25 mouse cellular contexts compared by ENCODE assay signal in the genomic region with DNA sequence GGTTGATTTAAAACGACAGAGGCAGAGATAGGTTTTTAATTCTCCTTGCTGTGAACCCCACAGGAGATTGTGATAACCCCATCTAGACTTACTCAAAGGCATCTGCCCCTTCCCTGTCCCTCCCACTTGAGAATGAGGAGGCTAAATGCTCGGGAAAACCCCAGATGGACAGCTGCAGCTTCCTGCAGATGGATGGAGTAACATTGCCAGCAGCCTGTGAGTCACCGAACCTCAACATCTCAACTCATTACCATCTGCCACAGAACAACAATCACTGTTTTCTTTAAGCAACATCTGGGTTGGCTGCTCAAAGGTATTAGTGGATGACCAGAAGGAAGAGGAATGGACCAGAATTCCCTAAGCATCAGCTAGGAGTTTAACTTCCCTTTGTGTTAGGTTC. TPM values are rescaled to one million over a fixed set of nuclear protein-coding genes. Genes with fewer than 3 reads are reported as not detected.
DNase-seq lines count a peak whose midpoint lies in the region; ATAC-seq and TF ChIP-seq lines count a peak whose summit lies in the region.
"Had no signal": no experiment of that assay in that cellular context is flagged by ENCODE, and none has a peak within 500 bp of the region (broad histone marks: within the 10 kb centered on the region; RNA-seq: fewer than 3 reads in every experiment).

No protein-coding gene starts in this region.

- ATAC-seq in intestine, embryonic 16.5 days, result no peak
- ATAC-seq in forebrain, embryonic 12.5 days (ENCODE audit: low FRiP score), result no peak
- ATAC-seq in hindbrain, embryonic 12.5 days (ENCODE audit: low FRiP score), result no peak
- ATAC-seq: activated CD4-positive, CD25-positive, alpha-beta regulatory T cell, adult 4 months; CD4-positive, CD25-positive, alpha-beta regulatory T cell, adult 4 months; forebrain, postnatal 0 days; intestine, embryonic 15.5 days had no signal

- H3K4me2 ChIP-seq in intestine, embryonic 16.5 days (ENCODE audit: low read depth, low read length), result no peak overlapping the region
- no peak overlapping the region for H3K4me2 ChIP-seq in forebrain, embryonic 12.5 days
- no peak overlapping the region for H3K4me2 ChIP-seq in hindbrain, embryonic 12.5 days (replicated peaks)
- H3K4me2 ChIP-seq: embryonic facial prominence, embryonic 15.5 days; heart, embryonic 13.5 days; hindbrain, embryonic 13.5 days; intestine, embryonic 15.5 days had no signal

- H3K36me3 ChIP-seq in intestine, embryonic 16.5 days (ENCODE audit: control insufficient read depth, insufficient read depth, low read length), result no peaks in the 10 kb centered on the region
- H3K36me3 ChIP-seq in forebrain, embryonic 12.5 days (replicated peaks), result no peaks in the 10 kb centered on the region
- H3K36me3 ChIP-seq in hindbrain, embryonic 12.5 days, result no peaks in the 10 kb centered on the region
- H3K36me3 ChIP-seq: embryonic facial prominence, embryonic 15.5 days; heart, embryonic 13.5 days; hindbrain, embryonic 13.5 days; intestine, embryonic 15.5 days had no signal

- TF ChIP-seq CTCF in gastrocnemius, adult 2 months (IDR thresholded peaks at IDR 0.05), result no peak

- H3K27me3 ChIP-seq in intestine, embryonic 16.5 days (replicated peaks; ENCODE audit: control insufficient read depth, insufficient read depth, low read length), result no peaks in the 10 kb centered on the region
- H3K27me3 ChIP-seq in forebrain, embryonic 12.5 days, result no peaks in the 10 kb centered on the region
- H3K27me3 ChIP-seq in hindbrain, embryonic 12.5 days, result no peaks in the 10 kb centered on the region
- H3K27me3 ChIP-seq: embryonic facial prominence, embryonic 15.5 days; hindbrain, embryonic 13.5 days; intestine, embryonic 15.5 days had no signal

- peak; percentile 89 for DNase-seq in 3T3-L1 (ENCODE audit: low read depth, low spot score)
- DNase-seq in A20 (ENCODE audit: low read depth, low spot score), result peak; percentile 56
- DNase-seq in Muller cell, postnatal 12 days (ENCODE audit: inconsistent ontology term), result peak; percentile 77
- peak; percentile 21 for DNase-seq in fibroblast of lung, adult 2 months (ENCODE audit: low read depth)
- DNase-seq in gastrocnemius, adult 2 months, result no peak
- DNase-seq: adrenal gland, postnatal 14 days; cerebellum, adult 2 months; cerebellum, postnatal 10 days; embryo, embryonic 11 days; forebrain, postnatal 0 days; gastrocnemius, postnatal 25 days; heart, postnatal 4 days; kidney, adult 2 months had no signal

- H3K9ac ChIP-seq in intestine, embryonic 16.5 days (ENCODE audit: low read depth, low read length), result no peak overlapping the region
- H3K9ac ChIP-seq in forebrain, embryonic 12.5 days, result no peak overlapping the region
- no peak overlapping the region for H3K9ac ChIP-seq in hindbrain, embryonic 12.5 days
- H3K9ac ChIP-seq: embryonic facial prominence, embryonic 15.5 days; forebrain, postnatal 0 days; heart, embryonic 13.5 days; hindbrain, embryonic 13.5 days; intestine, embryonic 15.5 days had no signal

- H3K27ac ChIP-seq in intestine, embryonic 16.5 days (ENCODE audit: low read length), result no peak overlapping the region
- H3K27ac ChIP-seq in forebrain, embryonic 12.5 days, result no peak overlapping the region
- no peak overlapping the region for H3K27ac ChIP-seq in gastrocnemius, adult 2 months
- no peak overlapping the region for H3K27ac ChIP-seq in hindbrain, embryonic 12.5 days
- H3K27ac ChIP-seq: embryonic facial prominence, embryonic 15.5 days; heart, embryonic 13.5 days; hindbrain, embryonic 13.5 days; intestine, embryonic 15.5 days had no signal

- no peaks in the 10 kb centered on the region for H3K4me1 ChIP-seq in intestine, embryonic 16.5 days (ENCODE audit: control insufficient read depth, insufficient read depth, low read length)
- H3K4me1 ChIP-seq in forebrain, embryonic 12.5 days, result no peaks in the 10 kb centered on the region
- H3K4me1 ChIP-seq in hindbrain, embryonic 12.5 days, result no peaks in the 10 kb centered on the region
- H3K4me1 ChIP-seq: embryonic facial prominence, embryonic 15.5 days; heart, embryonic 13.5 days; hindbrain, embryonic 13.5 days; intestine, embryonic 15.5 days had no signal

- 37% methylated on average over 3 of the region's 3 CpGs for WGBS in intestine, embryonic 16.5 days
- 55% methylated on average over 3 of the region's 3 CpGs for WGBS in forebrain, embryonic 12.5 days
- 57% methylated on average over 3 of the region's 3 CpGs for WGBS in hindbrain, embryonic 12.5 days

- intact Hi-C loops in gastrocnemius, adult 2 months (cut with DNase I), result loop anchor here (5.0 kb wide), 1 partner anchor 98 kb away; no protein-coding TSS in a partner anchor

- H3K9me3 ChIP-seq in intestine, embryonic 16.5 days (ENCODE audit: control insufficient read depth, low read length), result no peaks in the 10 kb centered on the region
- H3K9me3 ChIP-seq in forebrain, embryonic 12.5 days, result no peaks in the 10 kb centered on the region
- 0 out of 2 replicates have a peak, but pooled peaks cover 4% of the 10 kb centered on the region for H3K9me3 ChIP-seq in hindbrain, embryonic 12.5 days (replicated peaks)
- H3K9me3 ChIP-seq: embryonic facial prominence, embryonic 15.5 days; intestine, embryonic 15.5 days had no signal

- H3K4me3 ChIP-seq in intestine, embryonic 16.5 days (ENCODE audit: low read length), result no peak overlapping the region
- no peak overlapping the region for H3K4me3 ChIP-seq in forebrain, embryonic 12.5 days (replicated peaks)
- no peak overlapping the region for H3K4me3 ChIP-seq in gastrocnemius, adult 2 months
- no peak overlapping the region for H3K4me3 ChIP-seq in hindbrain, embryonic 12.5 days
- H3K4me3 ChIP-seq: embryonic facial prominence, embryonic 15.5 days; erythroblast, embryonic 14.5 days; heart, embryonic 13.5 days; hindbrain, embryonic 13.5 days; intestine, embryonic 15.5 days had no signal

RNA-seq across cellular contexts. Expression of a gene that starts 38.0 kb away (rescaled TPM):
- 2.3 and 2.6 TPM in 2 replicates for polyA plus RNA-seq in intestine, embryonic 16.5 days (2015; fragmentation: Nextera tagmentation; extraction: Ambion mirVana)
- 0.09 and 0.47 TPM in 2 replicates for polyA plus RNA-seq in forebrain, embryonic 12.5 days (2016; fragmentation: Nextera tagmentation; extraction: Ambion mirVana)
- not detected for total RNA-seq in gastrocnemius, adult 2 months (2021)
- 0.33 and 0.58 TPM in 2 replicates for polyA plus RNA-seq in hindbrain, embryonic 12.5 days (2016; fragmentation: Nextera tagmentation; extraction: Ambion mirVana)
- total RNA-seq: gastrocnemius, postnatal 25 days; MEL had no signal
- polyA plus RNA-seq: erythroblast, embryonic 14.5 days; heart, postnatal 0 days had no signal
